Comparison of ENCODE assay signal across 8 mouse cellular contexts in genomic region chr2:92006491-92006890, GRCm38 (mm10). TPM values are rescaled to one million over a fixed set of nuclear protein-coding genes. Genes with fewer than 3 reads are reported as not detected.
DNase-seq lines count a peak whose midpoint lies in the region; ATAC-seq and TF ChIP-seq lines count a peak whose summit lies in the region.

No protein-coding gene starts in this region.

- H3K4me1 ChIP-seq in neural tube, embryonic 11.5 days (ENCODE audit: control insufficient read depth, insufficient read depth, low read length) = peaks cover 6% of the 10 kb centered on the region; the same call in 1 of the 2 replicates
- H3K4me1 ChIP-seq in liver, embryonic 15.5 days (replicated peaks) = peaks cover 27% of the 10 kb centered on the region

- H3K9me3 ChIP-seq in neural tube, embryonic 11.5 days (ENCODE audit: control insufficient read depth, low read length) = no peaks in the 10 kb centered on the region
- no peaks in the 10 kb centered on the region for H3K9me3 ChIP-seq in liver, embryonic 15.5 days (replicated peaks)

- WGBS in neural tube, embryonic 11.5 days = 41% methylated on average over 6 of the region's 6 CpGs
- WGBS in liver, embryonic 15.5 days (ENCODE audit: insufficient replicate concordance) = 43% methylated on average over 6 of the region's 6 CpGs

- TF ChIP-seq CTCF in gastrocnemius, adult 2 months (IDR thresholded peaks at IDR 0.05) = no peak

- intact Hi-C loops in gastrocnemius, adult 2 months (cut with DNase I) = no loop called here

- peak overlapping the region; percentile 99; the same call in 1 of the 2 replicates for H3K27ac ChIP-seq in gastrocnemius, adult 2 months
- H3K27ac ChIP-seq in neural tube, embryonic 11.5 days (ENCODE audit: low read depth, low read length) = no peak overlapping the region
- no peak overlapping the region for H3K27ac ChIP-seq in liver, embryonic 15.5 days (replicated peaks)

- H3K4me3 ChIP-seq in gastrocnemius, adult 2 months = peak overlapping the region; percentile 81; the same call in 1 of the 2 replicates
- H3K4me3 ChIP-seq in neural tube, embryonic 11.5 days (ENCODE audit: low read depth, low read length) = no peak overlapping the region
- H3K4me3 ChIP-seq in liver, embryonic 15.5 days (replicated peaks) = no peak overlapping the region

- no peak for DNase-seq in gastrocnemius, adult 2 months
- no peak for DNase-seq in gastrocnemius, postnatal 10 days
- DNase-seq in neural tube, embryonic 11.5 days (ENCODE audit: low spot score) = no peak
- DNase-seq in neural tube, embryonic 10.5 days (ENCODE audit: extremely low spot score, low spot score) = no peak
- no peak for DNase-seq in lung, postnatal 25 days (ENCODE audit: low spot score)
- DNase-seq in gastrocnemius, adult 8-10 months (ENCODE audit: low spot score in 2 of 2) = no peak

- H3K27me3 ChIP-seq in neural tube, embryonic 11.5 days (ENCODE audit: control insufficient read depth, insufficient read depth, low read length) = no peaks in the 10 kb centered on the region
- H3K27me3 ChIP-seq in liver, embryonic 15.5 days = peaks cover 43% of the 10 kb centered on the region

- H3K9ac ChIP-seq in neural tube, embryonic 11.5 days (ENCODE audit: low read length) = no peak overlapping the region
- H3K9ac ChIP-seq in liver, embryonic 15.5 days = no peak overlapping the region

- peak overlapping the region; percentile 82 for H3K4me2 ChIP-seq in neural tube, embryonic 11.5 days (ENCODE audit: low read depth)
- H3K4me2 ChIP-seq in liver, embryonic 15.5 days = peak overlapping the region; percentile 87

- ATAC-seq in neural tube, embryonic 11.5 days (ENCODE audit: insufficient read depth, low FRiP score, low TSS enrichment) = no peak
- ATAC-seq in liver, embryonic 15.5 days (ENCODE audit: insufficient read depth) = no peak
- no peak for ATAC-seq in activated CD4-positive, CD25-positive, alpha-beta regulatory T cell, adult 4 months

- no peaks in the 10 kb centered on the region for H3K36me3 ChIP-seq in neural tube, embryonic 11.5 days (ENCODE audit: control insufficient read depth, insufficient read depth, low read length)
- H3K36me3 ChIP-seq in liver, embryonic 15.5 days (replicated peaks) = no peaks in the 10 kb centered on the region

RNA-seq across cellular contexts. Expression of gene Creb3l1, which starts 17.8 kb away (rescaled TPM):
- 1 to 10 TPM; 2.2 to 6.6 TPM for total RNA-seq in gastrocnemius, adult 2 months (2021)
- 10 to 100 TPM; 29.2 to 44.6 TPM for total RNA-seq in gastrocnemius, postnatal 10 days (2021)
- 1.6 and 2.0 TPM in 2 replicates for polyA plus RNA-seq in neural tube, embryonic 11.5 days (2014; fragmentation: Nextera tagmentation; extraction: Ambion mirVana)
- polyA plus RNA-seq in liver, embryonic 15.5 days (2015; fragmentation: Nextera tagmentation; extraction: Ambion mirVana) = 1.1 and 1.3 TPM in 2 replicates
- 1 to 10 TPM in 1 of 2 experiments, under 1 TPM in 1; 0.59 to 1.1 TPM for polyA plus RNA-seq in activated CD4-positive, CD25-positive, alpha-beta regulatory T cell, adult 4 months (2017; shearing (Covaris generic))
- 1 to 10 TPM in 3 of 4 experiments, under 1 TPM in 1; 0.41 to 2.1 (median 1.4) TPM for total RNA-seq in gastrocnemius, adult 8-10 months (2022)

RNA-seq across cellular contexts. Expression of gene Dgkz, which starts 30.8 kb away (rescaled TPM):
- 10 to 100 TPM; 33.7 to 37.5 TPM for total RNA-seq in gastrocnemius, adult 2 months (2021)
- total RNA-seq in gastrocnemius, postnatal 10 days (2021) = 10 to 100 TPM; 60.5 to 84.3 TPM
- 34.6 and 37.7 TPM in 2 replicates for polyA plus RNA-seq in neural tube, embryonic 11.5 days (2014; fragmentation: Nextera tagmentation; extraction: Ambion mirVana)
- 21.2 and 26.6 TPM in 2 replicates for polyA plus RNA-seq in liver, embryonic 15.5 days (2015; fragmentation: Nextera tagmentation; extraction: Ambion mirVana)
- polyA plus RNA-seq in activated CD4-positive, CD25-positive, alpha-beta regulatory T cell, adult 4 months (2017; shearing (Covaris generic)) = 100 to 1,000 TPM in 1 of 2 experiments, 10 to 100 TPM in 1; 98.3 to 132 TPM
- 10 to 100 TPM; 24.7 to 39.3 (median 28.4) TPM for total RNA-seq in gastrocnemius, adult 8-10 months (2022)
